8 mouse cellular contexts compared by ENCODE assay signal in genomic region chr8:105481453-105481852, GRCm38 (mm10). TPM values are rescaled to one million over a fixed set of nuclear protein-coding genes. Genes with fewer than 3 reads are reported as not detected.
DNase-seq lines count a peak whose midpoint lies in the region; ATAC-seq and TF ChIP-seq lines count a peak whose summit lies in the region.

No protein-coding gene starts in this region.

- peak; percentile 67 for TF ChIP-seq CTCF in gastrocnemius, adult 2 months (IDR thresholded peaks at IDR 0.05)
- TF ChIP-seq CTCF in heart, postnatal 0 days (IDR thresholded peaks at IDR 0.05; ENCODE audit: low read depth): peak; percentile 56

- no peak overlapping the region for H3K27ac ChIP-seq in gastrocnemius, adult 2 months
- H3K27ac ChIP-seq in heart, postnatal 0 days (ENCODE audit: low read depth): no peak overlapping the region

- no peak overlapping the region for H3K4me3 ChIP-seq in gastrocnemius, adult 2 months
- H3K4me3 ChIP-seq in heart, postnatal 0 days (ENCODE audit: low read depth, low read length): no peak overlapping the region
- no peak overlapping the region for H3K4me3 ChIP-seq in myocyte

- no peak for TF ChIP-seq EP300 in heart, postnatal 0 days (IDR thresholded peaks at IDR 0.05; ENCODE audit: low read depth)

- no peaks in the 10 kb centered on the region for H3K79me2 ChIP-seq in myocyte (ENCODE audit: control insufficient read depth, insufficient read depth)

- intact Hi-C loops in gastrocnemius, adult 2 months (cut with DNase I): loop anchor here (5.0 kb wide), 2 partner anchors 36 to 51 kb away; partner anchors contain the start of gene Hsd11b2

- peaks cover 5% of the 10 kb centered on the region; the same call in 1 of the 2 replicates for H3K4me1 ChIP-seq in heart, postnatal 0 days (ENCODE audit: control insufficient read depth, insufficient read depth)

- 75% methylated on average over 6 of the region's 6 CpGs for WGBS in heart, postnatal 0 days

- no peaks in the 10 kb centered on the region for H3K27me3 ChIP-seq in heart, postnatal 0 days (ENCODE audit: control insufficient read depth, insufficient read depth, low read length)
- no peaks in the 10 kb centered on the region for H3K27me3 ChIP-seq in myocyte (ENCODE audit: control insufficient read depth, insufficient read depth, insufficient read length)

- no peak for ATAC-seq in heart, postnatal 0 days (ENCODE audit: insufficient read depth, low read depth)

- H3K9ac ChIP-seq in heart, postnatal 0 days (replicated peaks; ENCODE audit: low read depth, low read length): no peak overlapping the region

- H3K4me2 ChIP-seq in heart, postnatal 0 days (ENCODE audit: low read depth, low read length): no peak overlapping the region
- peak overlapping the region; percentile 2 for H3K4me2 ChIP-seq in myocyte (ENCODE audit: low read depth)

- H3K9me3 ChIP-seq in heart, postnatal 0 days (replicated peaks; ENCODE audit: control insufficient read depth, low read length): no peaks in the 10 kb centered on the region

- no peak overlapping the region for H3ac ChIP-seq in myocyte (ENCODE audit: control insufficient read depth, insufficient read length)

- peak; percentile 69 for DNase-seq in gastrocnemius, adult 2 months
- DNase-seq in gastrocnemius, adult 18-20 months (ENCODE audit: low spot score): no peak
- DNase-seq in 416B (ENCODE audit: low read depth) (peak; percentile 77), R1 (ENCODE audit: low read depth, low spot score) (peak; percentile 90)
- no peak for DNase-seq in heart, postnatal 0 days (ENCODE audit: low spot score)
- DNase-seq in frontal cortex, postnatal 14 days (ENCODE audit: low spot score in 2 of 2): no peak
- no peak for DNase-seq in urinary bladder, postnatal 14 days (ENCODE audit: low spot score)

- peaks cover 20% of the 10 kb centered on the region for H3K36me3 ChIP-seq in heart, postnatal 0 days (replicated peaks; ENCODE audit: control insufficient read depth, insufficient read depth, low read length)
- peaks cover 8% of the 10 kb centered on the region for H3K36me3 ChIP-seq in myocyte (ENCODE audit: control insufficient read depth, insufficient read depth)

- no peak for TF ChIP-seq POLR2A in myocyte (IDR thresholded peaks at IDR 0.05; ENCODE audit: insufficient read length, low read depth)

TF ChIP-seq in myocyte, 11 proteins besides CTCF, POLR2A, EP300 and RAD21:
- TF ChIP-seq MYOD1 (IDR thresholded peaks at IDR 0.05; ENCODE audit: control insufficient read depth in 1 of 3, insufficient read length in 2 of 3, low read depth in 2 of 3): no peak
- TF ChIP-seq USF1 (IDR thresholded peaks at IDR 0.05; ENCODE audit: low read depth): no peak
- TF ChIP-seq E2F4 (IDR thresholded peaks at IDR 0.05; ENCODE audit: insufficient read depth): no peak
- no peak for TF ChIP-seq TCF3 (IDR thresholded peaks at IDR 0.05; ENCODE audit: insufficient read length, low read depth)
- no peak for TF ChIP-seq MAX (IDR thresholded peaks at IDR 0.05; ENCODE audit: low read depth)
- no peak for TF ChIP-seq CEBPB (IDR thresholded peaks at IDR 0.05; ENCODE audit: insufficient read depth, poor library complexity, severe bottlenecking)
- TF ChIP-seq SRF (IDR thresholded peaks at IDR 0.05; ENCODE audit: control insufficient read depth, insufficient read length, low read depth): no peak
- TF ChIP-seq TCF12 (IDR thresholded peaks at IDR 0.05; ENCODE audit: insufficient read depth, poor library complexity, severe bottlenecking): no peak
- no peak for TF ChIP-seq POLR2AphosphoS2 (IDR thresholded peaks at IDR 0.05; ENCODE audit: insufficient read length, low read depth)
- no peak for TF ChIP-seq MYOG (IDR thresholded peaks at IDR 0.05; ENCODE audit: control insufficient read depth in 1 of 3, insufficient read depth in 1 of 3, insufficient read length in 2 of 3, low read depth in 2 of 3)
- no peak for TF ChIP-seq REST (IDR thresholded peaks at IDR 0.05; ENCODE audit: insufficient read depth, insufficient read length)

RNA-seq across cellular contexts. Expression of gene Tppp3, which starts 10.1 kb away (rescaled TPM):
- total RNA-seq in gastrocnemius, adult 2 months (2021): 10 to 100 TPM; 52.8 to 53.4 TPM
- 10 to 100 TPM; 47.9 to 56.7 TPM for total RNA-seq in gastrocnemius, adult 18-20 months (2021)
- 12.9 and 19.8 TPM in 2 replicates for total RNA-seq in heart, postnatal 0 days (2014; rRNA removed; ENCODE audit: low replicate concordance)
- 37.8 and 42.3 TPM in 2 replicates for polyA plus RNA-seq in heart, postnatal 0 days (2015; fragmentation: Nextera tagmentation; extraction: Ambion mirVana)
- 155 TPM for polyA plus RNA-seq in myocyte (2012; fragmentation: generic; extraction: Trizol)

RNA-seq across cellular contexts. Expression of gene Zdhhc1, which starts 15.2 kb away (rescaled TPM):
- total RNA-seq in gastrocnemius, adult 2 months (2021): 10 to 100 TPM in 1 of 2 experiments, 1 to 10 TPM in 1; 9.6 to 11.2 TPM
- total RNA-seq in gastrocnemius, adult 18-20 months (2021): 10 to 100 TPM; 10.3 to 11.6 TPM
- total RNA-seq in heart, postnatal 0 days (2014; rRNA removed; ENCODE audit: low replicate concordance): 37.8 and 56.2 TPM in 2 replicates
- polyA plus RNA-seq in heart, postnatal 0 days (2015; fragmentation: Nextera tagmentation; extraction: Ambion mirVana): 19.1 TPM in 2 replicates
- polyA plus RNA-seq in myocyte (2012; fragmentation: generic; extraction: Trizol): 17.3 TPM

RNA-seq across cellular contexts. Expression of gene Hsd11b2, which starts 37.1 kb away (rescaled TPM):
- total RNA-seq in gastrocnemius, adult 2 months (2021): not detected
- under 1 TPM in 1 of 2 experiments, not detected in 1; 0.11 TPM for total RNA-seq in gastrocnemius, adult 18-20 months (2021)
- total RNA-seq in heart, postnatal 0 days (2014; rRNA removed; ENCODE audit: low replicate concordance): not detected in 2 replicates
- polyA plus RNA-seq in heart, postnatal 0 days (2015; fragmentation: Nextera tagmentation; extraction: Ambion mirVana): 0.18 and 0.25 TPM in 2 replicates
- 0.59 TPM for polyA plus RNA-seq in myocyte (2012; fragmentation: generic; extraction: Trizol)

Comparison
In these comparisons a context has a peak if more than half of its experiments do, and no peak if none do; other contexts are left out.
1. DNase-seq: peak in gastrocnemius, adult 2 months (single experiment), 416B (single experiment) and R1 (single experiment); none in gastrocnemius, adult 18-20 months (single experiment), heart, postnatal 0 days (single experiment), frontal cortex, postnatal 14 days (0 of 2) and urinary bladder, postnatal 14 days (single experiment).